Mouse (Mus musculus) splenic B cell, adult 2 months (primary cell): ENCODE data around the gene Atpif1.
"Not testable (repeated sequence)": the region's sequence is repeated elsewhere in the genome, so short reads cannot be mapped to it uniquely, and the experiment has no call there.

Experiments used
- DNase-seq: peaks from one replicate; pipeline ENCODE4 v3.0.0-alpha.2; 2011; ENCODE audit warnings: low read depth, low spot score
- H3K27me3 ChIP-seq: 2 replicates; pipeline ENCODE4 v1.6.1; 2012; ENCODE audit warnings: mild to moderate bottlenecking, low read length, moderate library complexity, mixed read lengths; ENCODE audit not compliant: control insufficient read depth, poor library complexity, insufficient read depth, severe bottlenecking
- H3K36me3 ChIP-seq: 2 replicates; pipeline ENCODE4 v1.6.1; 2012; ENCODE audit warnings: mild to moderate bottlenecking, low read length, moderate library complexity, mixed read lengths; ENCODE audit not compliant: control insufficient read depth, poor library complexity, insufficient read depth, severe bottlenecking

Gene Atpif1

GRCm38 (mm10) chr4:132491057-132491456 lies 42.4 kb downstream of the Atpif1 start:
- Histone ChIP-seq H3K36me3 (no peaks in the 10 kb centered on the region), H3K27me3 (no peaks in the 10 kb centered on the region)
- no peak for DNase-seq

- Histone ChIP-seq H3K36me3 (no peaks in the 10 kb centered on the region), H3K27me3 (no peaks in the 10 kb centered on the region)
- DNase-seq = no peak
Observed at GRCm38 (mm10) chr4:132490273-132491010, 43.0 kb downstream of the Atpif1 start.

GRCm38 (mm10) chr4:132488976-132489375 lies 44.5 kb downstream of the Atpif1 start:
- DNase-seq = no peak
- H3K27me3 ChIP-seq = no peaks in the 10 kb centered on the region
- H3K36me3 ChIP-seq = no peaks in the 10 kb centered on the region

DNA sequence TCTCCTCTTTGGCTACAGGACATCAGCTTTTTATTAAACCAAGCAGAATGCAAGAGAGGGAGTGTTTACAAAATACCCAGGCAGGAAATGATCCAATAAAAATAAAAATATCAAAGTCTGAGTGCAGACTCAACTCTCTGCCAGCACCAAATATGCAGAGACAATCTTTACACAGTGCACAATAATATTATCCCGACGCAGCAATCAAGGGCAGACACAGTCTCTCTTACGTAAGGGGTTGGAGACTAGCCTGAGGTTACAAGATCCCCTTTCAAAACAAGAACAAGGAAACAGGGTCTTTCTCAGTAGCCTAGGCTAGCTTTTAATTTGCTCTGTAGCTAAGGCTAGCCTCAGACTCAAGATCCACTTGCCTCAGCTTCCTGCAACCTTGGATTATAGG lies 44.9 kb downstream of the Atpif1 start:
- H3K27me3 ChIP-seq = no peaks in the 10 kb centered on the region
- no peaks in the 10 kb centered on the region for H3K36me3 ChIP-seq
- no peak for DNase-seq

GRCm38 (mm10) chr4:132484820-132485219 lies 48.6 kb downstream of the Atpif1 start:
- DNase-seq = no peak
- no peaks in the 10 kb centered on the region for H3K27me3 ChIP-seq
- no peaks in the 10 kb centered on the region for H3K36me3 ChIP-seq

GRCm38 (mm10) chr4:132484231-132484630 lies 49.2 kb downstream of the Atpif1 start:
- no peak for DNase-seq
- no peaks in the 10 kb centered on the region for H3K27me3 ChIP-seq
- no peaks in the 10 kb centered on the region for H3K36me3 ChIP-seq

- Histone ChIP-seq H3K36me3 (no peaks in the 10 kb centered on the region), H3K27me3 (no peaks in the 10 kb centered on the region)
- no peak for DNase-seq
Observed at GRCm38 (mm10) chr4:132482956-132483608, 50.4 kb downstream of the Atpif1 start.

- not testable (repeated sequence) for DNase-seq, H3K27me3 ChIP-seq, H3K36me3 ChIP-seq
Observed at GRCm38 (mm10) chr4:132482104-132482503, 51.4 kb downstream of the Atpif1 start.
